Mouse (Mus musculus): Measurements from ENCODE around the gene Rpl23.
"Not testable (repeated sequence)": the region's sequence is repeated elsewhere in the genome, so short reads cannot be mapped to it uniquely, and the experiment has no call there.

Rpl23 gene

GRCm38 (mm10) chr11:97748496-97748895, 33.7 kb downstream of the Rpl23 start:
- no peak for DNase-seq

- DNase-seq, result no peak
Observed at GRCm38 (mm10) chr11:97747773-97748172, 34.5 kb downstream of the Rpl23 start.

- no peak for DNase-seq
Observed at GRCm38 (mm10) chr11:97745331-97745721, 36.9 kb downstream of the Rpl23 start.

DNA sequence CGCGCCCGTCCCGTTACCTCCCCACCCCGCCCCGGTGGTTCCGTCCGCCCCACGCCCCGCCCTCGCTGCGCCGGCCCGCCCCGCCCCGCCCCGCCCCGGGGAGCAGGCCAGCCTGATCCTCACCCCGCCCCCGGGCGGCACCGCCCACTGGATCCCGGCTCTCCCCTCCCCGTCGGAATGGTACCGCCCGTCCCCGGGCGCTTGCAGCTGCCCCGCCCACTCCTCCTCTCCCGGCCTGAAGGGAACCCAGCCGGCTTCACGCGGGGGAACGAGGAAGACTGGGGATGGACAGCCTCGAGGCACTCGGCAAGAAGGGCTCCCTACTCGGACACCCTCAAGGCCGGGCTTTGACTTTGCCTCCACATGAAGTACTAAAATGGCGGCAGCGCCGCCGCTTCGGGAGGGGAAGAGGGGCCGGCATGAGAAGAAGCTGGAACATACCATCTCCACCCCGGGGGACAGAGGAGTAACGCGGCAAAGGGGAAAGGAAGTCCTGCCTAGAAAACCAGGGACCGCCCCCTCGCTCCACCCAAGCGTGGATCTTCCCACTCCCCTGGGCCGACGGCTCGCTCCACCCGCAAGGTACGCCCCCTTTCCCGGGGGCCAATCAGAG, 37.4 kb downstream of the Rpl23 start:
- peak; percentile 99 for DNase-seq

DNA sequence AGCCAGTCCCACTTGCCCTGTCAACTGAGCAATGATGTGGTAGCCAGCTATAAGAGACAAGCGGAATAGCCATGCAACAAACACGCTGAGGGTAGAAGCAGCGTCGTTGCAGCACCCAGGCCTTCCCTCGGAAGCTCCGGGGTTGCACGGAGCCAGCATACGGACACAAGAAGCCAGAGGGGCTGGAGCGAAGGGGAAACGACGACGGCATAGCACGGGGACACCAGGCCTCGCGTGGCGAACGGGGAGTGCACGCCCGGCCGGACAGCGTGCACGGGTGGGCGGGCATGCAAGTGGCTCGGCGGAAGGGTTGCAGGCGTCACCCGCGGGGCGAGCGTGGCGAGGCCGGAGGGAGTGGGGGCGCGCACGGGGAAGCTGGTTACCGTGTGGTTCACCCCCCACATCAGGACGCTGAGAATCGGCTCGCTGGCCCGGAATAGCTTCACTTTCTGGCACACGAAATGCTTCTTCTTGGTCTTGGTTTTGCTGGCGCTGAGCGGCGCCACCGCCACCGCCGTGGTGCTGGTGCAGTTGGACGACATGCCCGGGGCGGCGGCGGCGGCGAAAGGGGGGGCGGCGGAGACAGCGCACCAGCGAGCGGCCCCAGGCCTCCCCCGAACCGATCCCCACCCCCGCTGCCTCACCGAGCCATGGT, 38.0 kb downstream of the Rpl23 start, which contains the start of gene Pip4k2b:
Gene Pip4k2b, minus strand, starts transcription at position 642 of the 655 bp plus-strand sequence.
- peak; percentile 63 for DNase-seq

GRCm38 (mm10) chr11:97743423-97743822, 38.8 kb downstream of the Rpl23 start:
- DNase-seq, result no peak

DNA sequence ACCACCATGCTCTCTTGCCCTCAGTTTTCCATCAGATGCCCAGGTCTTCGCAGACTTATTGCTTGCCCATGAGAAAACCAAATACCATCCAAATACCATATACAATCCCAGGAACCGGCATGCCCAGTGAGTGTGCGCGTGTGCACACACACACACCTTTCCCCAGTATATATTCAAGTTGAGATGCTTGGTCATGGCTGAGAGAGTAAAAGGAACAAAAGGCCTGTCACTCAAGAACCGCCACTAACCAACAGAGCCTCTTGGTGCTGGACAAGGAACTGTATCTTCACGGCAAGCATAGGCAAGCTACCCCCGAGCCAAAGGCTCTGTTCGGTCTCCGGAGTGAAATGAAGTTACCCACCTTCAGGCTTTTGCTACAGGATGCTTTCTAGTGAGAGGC, 39.6 kb downstream of the Rpl23 start:
- no peak for DNase-seq

- DNase-seq, result no peak
Observed at GRCm38 (mm10) chr11:97742157-97742556, 40.1 kb downstream of the Rpl23 start.

- DNase-seq, result no peak
Observed at GRCm38 (mm10) chr11:97740190-97740589, 42.0 kb downstream of the Rpl23 start.

DNA sequence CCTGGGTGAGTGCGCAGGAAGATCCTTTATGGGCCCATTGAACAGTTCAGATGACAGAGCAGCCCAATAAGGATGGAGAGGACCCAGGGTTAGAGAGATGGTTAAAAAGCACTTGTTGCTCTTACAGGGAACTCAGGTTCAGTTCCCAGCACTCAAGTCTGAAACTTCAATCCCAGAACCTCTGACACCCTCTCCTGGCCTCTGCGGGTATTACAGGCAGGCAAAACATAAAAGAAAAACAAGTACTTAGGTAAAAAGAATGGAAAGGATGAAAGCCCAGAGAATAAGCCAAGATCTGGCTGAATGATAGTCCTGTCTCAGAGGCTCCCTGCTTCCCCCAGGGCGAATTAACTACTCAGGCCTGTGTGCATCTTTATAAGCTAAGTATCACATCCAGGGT, 43.1 kb downstream of the Rpl23 start:
- DNase-seq, result no peak

- peak; percentile 34 for DNase-seq
Observed at GRCm38 (mm10) chr11:97738703-97739102, 43.5 kb downstream of the Rpl23 start.

DNA sequence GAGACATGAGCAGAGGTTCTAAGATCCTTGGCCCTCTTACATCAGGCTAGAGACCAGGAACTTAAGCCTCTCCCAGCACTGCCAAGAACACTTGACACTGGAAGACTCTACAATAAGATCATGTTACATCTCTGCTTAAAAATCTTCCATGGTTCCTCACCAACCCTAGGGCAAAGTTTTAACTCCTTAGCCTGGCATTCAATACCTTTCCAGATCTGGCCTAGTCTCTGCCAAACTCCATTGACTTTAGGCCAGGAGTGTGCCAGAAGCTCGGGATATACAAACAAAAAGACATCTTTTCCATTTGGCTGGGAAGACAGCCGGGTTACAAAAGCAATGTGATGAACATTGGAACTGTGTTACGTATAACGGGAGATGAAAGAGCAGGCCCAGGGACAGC, 44.6 kb downstream of the Rpl23 start:
- no peak for DNase-seq

DNA sequence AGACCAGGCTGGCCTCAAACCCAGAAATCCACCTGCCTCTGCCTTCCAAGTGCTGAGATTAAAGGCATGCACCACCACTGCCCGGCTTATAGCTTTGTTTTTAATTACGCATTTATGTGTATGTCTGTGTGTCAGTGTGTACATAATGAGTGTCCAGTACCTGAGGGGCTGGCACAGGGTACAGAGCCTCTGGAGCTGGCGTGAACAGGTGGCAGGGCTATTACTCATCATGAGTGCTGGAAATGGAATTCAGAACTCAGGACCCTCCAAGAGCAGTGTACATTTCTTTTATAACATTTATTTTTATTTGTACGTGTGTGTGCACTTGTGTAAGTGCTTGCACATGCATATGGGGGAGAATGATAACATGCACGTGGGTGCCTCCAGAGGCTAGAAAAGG, 45.6 kb downstream of the Rpl23 start:
- DNase-seq, result no peak

DNA sequence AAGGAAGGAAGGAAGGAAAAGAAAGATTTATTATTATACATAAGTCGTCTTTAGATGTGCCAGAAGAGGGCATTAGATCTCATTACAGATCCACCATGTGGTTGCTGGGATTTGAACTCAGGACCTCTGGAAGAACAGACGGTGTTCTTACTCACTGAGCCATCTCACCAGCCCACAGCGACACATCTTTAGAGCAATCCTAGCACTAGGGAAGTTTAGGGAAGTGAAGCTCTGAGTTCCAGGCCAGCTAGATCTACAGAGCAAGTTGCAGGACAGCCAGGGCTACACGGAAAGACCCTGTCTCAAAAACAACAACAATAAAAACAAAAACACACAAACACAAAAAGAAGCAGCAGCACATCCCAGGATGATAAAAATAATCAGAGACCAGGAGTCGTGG, 47.4 kb downstream of the Rpl23 start:
- not testable (repeated sequence) for DNase-seq

DNA sequence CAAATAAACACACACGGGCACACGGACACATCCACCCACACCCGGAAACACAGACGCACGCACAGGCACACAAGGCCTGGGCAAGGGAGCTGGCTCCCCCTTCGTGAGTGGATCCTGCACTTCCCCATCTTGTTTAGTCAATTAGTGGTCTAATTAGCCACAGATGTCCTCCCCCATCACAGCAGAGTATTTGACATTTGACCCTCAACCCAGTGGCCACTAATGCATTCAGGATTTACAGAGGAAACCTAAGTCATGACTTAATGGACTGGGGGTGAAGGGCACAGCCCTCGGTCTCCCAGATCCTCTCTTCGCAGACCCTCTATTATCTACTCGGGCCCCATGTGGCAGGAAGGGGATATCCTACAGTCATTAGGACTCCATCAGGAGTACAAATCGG, 48.5 kb downstream of the Rpl23 start:
- DNase-seq, result no peak

GRCm38 (mm10) chr11:97728730-97729129, 53.5 kb downstream of the Rpl23 start:
- DNase-seq, result no peak

GRCm38 (mm10) chr11:97728311-97728710, 53.9 kb downstream of the Rpl23 start:
- DNase-seq, result no peak
